Mouse (Mus musculus): ENCODE measurements at regions not wholly inside any gene's neighbourhood (a gene's known extent, or its start where the extent isn't known, plus 50 kb on each side); places are given as distances from the start of the nearest gene placed in this dataset.
"Not testable (repeated sequence)": the region's sequence is repeated elsewhere in the genome, so short reads cannot be mapped to it uniquely, and the experiment has no call there.

DNA sequence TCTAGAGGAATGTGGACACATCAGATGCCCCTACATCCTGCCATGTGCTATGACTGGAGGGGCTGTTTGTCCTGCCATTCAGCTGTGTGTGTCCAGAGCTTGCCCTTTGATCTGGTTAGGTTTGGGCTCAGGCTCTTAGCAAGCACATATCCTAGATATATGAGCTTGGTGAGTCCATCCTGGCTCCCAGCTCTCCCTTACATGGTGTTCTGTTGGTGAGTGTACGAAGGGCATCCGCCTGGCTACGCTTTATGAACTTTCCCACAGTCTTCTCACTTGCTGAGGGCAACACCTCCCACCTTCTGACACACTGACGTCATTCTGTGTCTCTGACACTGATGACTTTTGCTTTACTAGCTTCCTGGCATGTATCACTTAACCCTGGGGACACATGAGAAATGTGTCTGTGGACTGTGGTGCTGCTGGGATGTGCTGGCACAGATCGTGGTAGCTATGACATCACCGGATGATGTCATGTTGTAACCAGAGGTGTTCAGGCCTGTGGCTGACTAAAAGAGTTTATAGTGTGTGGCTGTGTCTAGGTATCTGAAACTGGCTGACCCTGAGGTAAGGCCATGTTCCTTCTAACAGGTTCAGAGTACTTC is 149.4 kb downstream of the Kif26a start:
- intact Hi-C loops (cut with DNase I) = no loop called here

DNA sequence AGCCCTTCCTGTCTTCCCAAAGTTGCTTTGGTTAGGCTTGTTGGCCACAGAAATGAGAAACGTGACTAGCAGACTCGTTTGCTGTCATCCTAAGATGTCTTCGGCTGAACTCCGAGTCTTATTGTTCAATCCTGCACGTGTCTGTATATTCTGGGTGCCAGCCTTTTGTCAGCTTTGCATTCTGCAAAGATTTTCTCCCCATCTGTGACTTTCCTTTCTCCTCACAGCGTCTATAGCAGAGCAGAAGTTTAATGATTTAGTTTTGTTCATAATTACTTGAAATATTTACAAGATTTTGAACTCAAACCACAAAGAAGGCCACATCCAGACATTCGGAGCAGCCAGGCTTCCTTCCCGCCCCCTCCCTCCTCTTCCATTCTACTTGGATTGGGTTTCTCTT is 152.5 kb downstream of the Kif26a start:
- no peak for DNase-seq
- intact Hi-C loops (cut with DNase I) = no loop called here

More for the DNA sequence above, 149.4 kb downstream of the Kif26a start:
- DNase-seq = no peak

GRCm38 (mm10) chr12:112299089-112299488 is 153.1 kb downstream of the Kif26a start:
- DNase-seq = no peak
- intact Hi-C loops (cut with DNase I) = no loop called here

- intact Hi-C loops (cut with DNase I) = no loop called here
- DNase-seq = no peak
Observed at GRCm38 (mm10) chr12:112299603-112300002, 153.6 kb downstream of the Kif26a start.

DNA sequence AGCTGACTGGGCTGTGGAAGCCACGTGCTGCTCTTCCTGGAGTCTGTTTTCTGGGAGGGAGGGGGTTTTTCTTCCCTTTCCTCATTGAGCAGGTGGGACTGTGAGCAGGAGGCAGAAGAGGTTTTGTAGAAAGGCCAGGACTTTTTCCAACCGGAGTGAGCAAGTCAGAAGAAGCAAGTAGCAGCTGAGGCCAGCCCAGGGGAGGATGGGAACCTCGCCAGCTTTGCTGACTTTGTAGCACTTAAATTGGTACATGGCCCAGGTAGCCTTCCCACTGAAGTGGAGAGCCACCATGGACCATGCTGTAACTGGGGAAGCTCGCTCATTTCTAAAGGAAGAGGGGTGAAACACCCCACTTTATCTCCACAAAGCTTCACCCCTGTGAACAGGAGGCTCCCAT is 154.1 kb downstream of the Kif26a start:
- DNase-seq = no peak
- intact Hi-C loops (cut with DNase I) = no loop called here

GRCm38 (mm10) chr12:112301411-112301891 is 155.4 kb downstream of the Kif26a start:
- intact Hi-C loops (cut with DNase I) = no loop called here
- no peak for DNase-seq

DNA sequence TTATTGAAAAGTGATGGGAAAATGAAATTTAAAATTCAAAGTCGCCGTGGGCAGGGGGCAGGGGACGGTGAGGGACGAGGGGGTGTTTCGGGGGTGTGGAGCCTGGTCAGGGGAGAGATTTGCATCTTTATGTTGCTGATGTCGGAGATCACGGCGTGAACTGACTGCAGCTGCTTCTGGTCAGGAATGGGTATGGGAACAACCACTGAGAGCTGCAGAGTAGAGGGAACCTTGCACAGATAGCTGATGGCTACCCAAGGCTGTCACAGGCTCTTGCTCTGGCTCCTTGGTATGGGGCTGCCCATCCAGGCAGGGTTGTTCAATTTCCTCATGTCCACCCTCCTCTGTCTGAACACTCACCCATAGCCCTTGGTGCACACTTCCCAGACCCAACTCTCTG is 155.9 kb downstream of the Kif26a start:
- intact Hi-C loops (cut with DNase I) = no loop called here
- DNase-seq = no peak

DNA sequence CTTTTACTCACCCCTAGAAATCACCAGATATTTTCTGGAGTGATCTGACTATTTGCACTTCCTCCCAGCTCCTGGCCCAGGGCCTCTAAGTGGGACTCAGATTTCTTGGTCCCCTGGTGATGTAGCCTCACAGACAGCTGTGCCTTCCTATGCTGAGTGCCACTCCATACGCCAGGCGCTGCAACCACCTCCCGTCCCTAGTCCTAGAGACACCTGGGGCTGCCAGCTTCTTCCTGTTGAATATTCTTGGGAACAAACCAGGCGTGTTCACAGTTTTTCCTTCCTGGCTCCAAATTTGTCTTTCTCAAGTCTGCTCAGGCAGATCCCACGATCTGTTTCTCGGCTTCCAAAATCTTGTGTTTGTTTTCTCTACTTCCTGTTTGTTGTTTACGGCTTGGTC is 160.2 kb downstream of the Kif26a start:
- intact Hi-C loops (cut with DNase I) = no loop called here
- DNase-seq = no peak

DNA sequence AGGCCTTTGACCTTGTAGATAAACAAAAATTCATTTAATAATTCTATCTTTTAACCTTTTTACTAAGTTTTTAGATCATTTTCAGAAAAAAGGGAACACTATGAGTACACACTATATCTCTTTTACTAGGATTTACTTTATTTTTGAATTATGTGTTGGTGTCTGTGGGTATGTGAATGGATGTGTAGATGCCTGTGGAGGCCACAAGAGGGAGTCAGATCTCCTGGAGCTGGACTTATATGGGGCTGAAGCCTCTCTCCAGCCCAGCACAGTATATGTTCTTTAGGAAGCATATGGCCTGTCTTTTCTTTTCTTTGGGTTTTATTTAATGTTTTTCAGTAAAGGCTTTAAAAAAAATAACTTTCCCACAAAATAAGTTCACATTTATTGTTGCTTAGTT is 162.0 kb downstream of the Kif26a start:
- no peak for DNase-seq
- intact Hi-C loops (cut with DNase I) = no loop called here

DNA sequence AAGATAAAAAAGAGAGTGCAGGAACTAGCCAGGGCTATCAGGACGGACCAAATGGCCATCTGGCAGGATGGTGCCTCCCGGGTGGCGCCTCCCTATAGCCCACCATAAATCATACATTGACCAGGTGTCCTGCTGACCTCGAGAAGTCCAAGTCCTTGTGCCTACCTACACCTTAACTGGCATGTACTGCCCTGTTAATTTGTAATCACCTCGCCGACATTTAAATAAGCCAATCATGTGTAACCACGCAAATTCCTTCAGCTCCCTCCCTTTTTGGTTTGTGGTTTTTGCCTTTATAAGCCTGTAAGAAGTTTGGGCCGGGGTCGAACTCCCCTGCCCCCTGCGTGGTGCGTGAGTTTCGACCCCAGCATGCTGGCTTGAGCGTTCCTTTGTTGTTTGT is 163.1 kb downstream of the Kif26a start:
- intact Hi-C loops (cut with DNase I); DNase-seq: not testable (repeated sequence)

- intact Hi-C loops (cut with DNase I) = no loop called here
- DNase-seq = no peak
Observed at GRCm38 (mm10) chr12:112309781-112310180, 163.8 kb downstream of the Kif26a start.

GRCm38 (mm10) chr12:112310661-112311060 is 164.7 kb downstream of the Kif26a start:
- intact Hi-C loops (cut with DNase I) = no loop called here
- DNase-seq = no peak

DNA sequence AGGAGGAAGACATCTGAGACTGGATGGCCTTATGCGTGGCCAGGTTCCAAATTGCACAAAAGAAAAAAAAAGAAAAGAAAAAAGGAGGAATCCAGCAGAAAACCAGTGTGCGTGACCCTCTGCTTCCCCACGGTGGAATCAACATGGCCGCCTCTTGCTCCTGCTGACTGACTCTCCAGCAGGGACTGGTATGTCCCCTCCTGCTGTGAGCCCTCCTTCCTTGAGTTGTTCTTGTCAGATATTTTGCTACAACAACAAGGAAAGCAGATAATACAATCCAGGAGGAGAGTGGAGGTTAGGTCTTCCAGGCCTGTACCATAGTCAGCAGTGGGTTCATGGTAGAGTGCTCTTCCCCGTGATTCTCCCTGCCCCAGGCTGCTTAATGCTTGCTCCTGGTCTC is 168.8 kb downstream of the Kif26a start:
- DNase-seq = no peak
- intact Hi-C loops (cut with DNase I) = no loop called here

GRCm38 (mm10) chr12:112317191-112317590 is 171.2 kb downstream of the Kif26a start:
- intact Hi-C loops (cut with DNase I) = no loop called here
- DNase-seq = no peak

- intact Hi-C loops (cut with DNase I) = no loop called here
- no peak for DNase-seq
Observed at GRCm38 (mm10) chr12:112318461-112318860, 170.8 kb upstream of the A530016L24Rik start.

GRCm38 (mm10) chr12:112322196-112322595 is 167.1 kb upstream of the A530016L24Rik start:
- DNase-seq = no peak
- intact Hi-C loops (cut with DNase I) = no loop called here

- DNase-seq = no peak
- intact Hi-C loops (cut with DNase I) = no loop called here
Observed at GRCm38 (mm10) chr12:112327411-112327810, 161.8 kb upstream of the A530016L24Rik start.

- DNase-seq = no peak
- intact Hi-C loops (cut with DNase I) = no loop called here
Observed at GRCm38 (mm10) chr12:112328809-112329575, 160.3 kb upstream of the A530016L24Rik start.

- DNase-seq = no peak
- intact Hi-C loops (cut with DNase I) = loop anchor here (5.0 kb wide), 1 partner anchor 122 kb away; no protein-coding TSS in a partner anchor
Observed at GRCm38 (mm10) chr12:112329701-112330301, 159.4 kb upstream of the A530016L24Rik start.

DNA sequence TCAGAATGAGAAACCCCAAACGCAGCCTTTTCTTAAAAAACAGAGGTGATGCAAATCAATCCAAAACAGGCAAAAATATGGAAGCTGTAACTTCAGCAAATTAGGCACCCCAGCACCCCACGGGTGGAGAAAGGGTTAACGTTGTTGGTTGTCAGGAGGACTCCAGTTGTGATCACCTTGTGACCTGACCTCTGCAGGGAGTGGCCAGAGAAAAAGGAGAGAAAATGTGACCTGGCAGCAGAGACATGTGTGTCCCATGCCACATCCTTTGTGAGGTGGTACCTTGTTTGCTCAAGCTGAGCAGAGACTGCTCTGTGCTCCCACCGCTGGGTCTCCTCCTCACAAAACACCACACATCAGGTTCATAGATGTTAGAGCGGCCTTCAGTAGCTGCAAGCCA is 158.7 kb upstream of the A530016L24Rik start:
- intact Hi-C loops (cut with DNase I) = loop anchor here (5.0 kb wide), 1 partner anchor 122 kb away; no protein-coding TSS in a partner anchor
- DNase-seq = no peak

DNA sequence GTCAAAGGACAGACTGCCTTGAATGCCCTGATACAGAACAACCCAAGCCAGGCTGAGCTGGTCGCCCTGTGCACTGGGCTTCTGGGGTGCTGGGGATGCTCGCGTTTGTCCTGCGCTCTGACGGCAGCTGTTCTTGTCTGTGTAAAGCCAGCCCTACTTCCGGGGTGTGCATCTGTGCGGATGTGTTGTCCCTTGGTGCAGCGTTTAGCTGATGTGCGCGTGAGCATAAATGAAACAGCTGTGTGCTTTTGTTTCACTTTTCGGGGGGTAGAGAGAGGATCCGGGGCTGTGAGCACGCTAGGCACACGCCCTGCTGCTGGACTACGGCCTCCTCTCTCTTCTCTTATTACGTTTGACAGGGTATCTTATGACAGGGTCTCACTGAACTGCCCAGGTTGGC is 158.2 kb upstream of the A530016L24Rik start:
- intact Hi-C loops (cut with DNase I) = loop anchor here (5.0 kb wide), 1 partner anchor 121 kb away; no protein-coding TSS in a partner anchor
- DNase-seq = no peak
